Mouse (Mus musculus) retina, embryonic 14.5 days (tissue): Measurements from ENCODE around the gene Gatad2b.
"Not testable (repeated sequence)": the region's sequence is repeated elsewhere in the genome, so short reads cannot be mapped to it uniquely, and the experiment has no call there.

ENCODE experiments used
- DNase-seq: peaks from one replicate; pipeline ENCODE4 v3.0.0-alpha.2; 2015; ENCODE audit warnings: low spot score

The Gatad2b gene

GRCm38 (mm10) chr3:90265932-90266741 is 26.8 kb upstream of the Gatad2b start:
- DNase-seq, result no peak

- no peak for DNase-seq
Observed at GRCm38 (mm10) chr3:90266901-90267775, 25.8 kb upstream of the Gatad2b start.

DNA sequence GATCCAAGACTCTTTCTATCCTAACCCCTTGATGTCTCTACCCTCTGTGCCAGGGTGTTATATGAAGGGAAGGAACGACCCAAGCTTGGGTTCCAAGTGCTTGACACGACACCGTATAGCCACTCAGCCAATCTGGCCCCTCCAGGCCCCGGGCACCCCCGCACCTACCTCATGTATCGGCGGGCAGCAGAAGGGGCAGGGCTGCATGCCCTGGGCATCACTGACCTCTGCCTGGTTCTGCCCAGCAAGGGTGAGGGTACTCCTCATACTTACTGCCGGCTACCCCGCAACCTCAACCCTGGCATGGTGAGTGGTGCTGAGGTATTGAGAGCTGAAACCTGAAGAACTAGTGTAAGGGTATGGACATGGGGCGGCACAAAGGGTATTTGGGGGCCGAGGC is 24.8 kb upstream of the Gatad2b start:
- no peak for DNase-seq

DNA sequence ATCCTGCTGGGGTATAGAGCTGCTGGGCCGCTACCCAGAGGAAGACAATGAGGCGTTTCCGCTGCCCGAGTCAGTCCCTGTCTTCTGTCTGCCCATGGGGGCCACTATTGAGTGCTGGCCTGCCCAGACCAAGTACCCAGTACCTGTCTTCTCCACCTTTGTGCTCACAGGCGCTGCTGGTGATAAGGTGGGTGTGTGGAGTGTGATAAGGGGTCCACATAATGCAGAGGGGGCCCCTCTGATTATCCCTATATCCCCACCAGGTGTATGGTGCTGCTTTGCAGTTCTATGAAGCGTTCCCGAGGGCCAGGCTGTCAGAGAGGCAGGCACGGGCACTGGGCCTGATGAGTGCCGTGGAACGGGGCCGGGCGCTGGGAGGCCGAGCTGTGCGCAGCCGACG is 24.0 kb upstream of the Gatad2b start:
- DNase-seq, result no peak

GRCm38 (mm10) chr3:90270784-90271183 is 22.2 kb upstream of the Gatad2b start:
- no peak for DNase-seq

- no peak for DNase-seq
Observed at GRCm38 (mm10) chr3:90272170-90272569, 20.8 kb upstream of the Gatad2b start.

DNA sequence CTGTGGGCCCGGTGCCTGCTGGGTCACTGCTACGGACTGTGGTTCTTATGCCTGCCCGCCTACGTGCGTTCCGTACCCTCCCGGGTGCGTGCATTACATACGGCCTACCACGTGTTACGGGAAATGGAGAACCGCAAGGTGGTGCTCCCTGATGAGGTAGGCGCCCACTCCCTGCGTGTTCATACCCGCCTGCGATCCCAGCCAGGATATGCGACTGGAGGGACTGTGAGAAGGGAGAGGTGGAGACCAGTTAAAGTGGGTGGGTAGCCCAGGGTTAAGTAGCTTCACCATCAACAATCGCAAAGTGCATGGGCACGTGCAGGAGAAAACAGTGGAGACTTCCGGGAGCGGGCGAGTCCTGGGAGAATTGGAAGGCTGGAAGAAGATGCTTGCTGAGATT is 19.1 kb upstream of the Gatad2b start:
- no peak for DNase-seq

DNA sequence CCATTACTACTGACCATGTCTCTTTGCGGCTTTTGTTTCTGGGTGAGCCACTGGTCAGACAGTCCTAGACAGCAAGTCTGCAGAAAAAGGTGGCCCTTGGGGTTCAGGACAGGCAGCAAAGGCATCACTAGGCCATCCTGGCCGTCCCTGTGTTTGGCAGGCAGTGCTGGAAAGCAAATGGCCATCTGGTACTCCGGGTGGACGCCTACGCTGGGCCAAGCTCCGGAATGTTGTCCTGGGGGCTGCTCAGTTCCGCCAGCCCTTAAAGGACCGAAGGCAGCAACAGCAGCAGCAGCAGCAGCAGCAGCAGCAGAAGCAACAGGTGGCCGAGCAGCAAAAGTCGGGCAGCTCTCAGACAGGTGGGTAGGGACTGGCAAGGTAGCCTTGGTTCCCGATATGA is 17.7 kb upstream of the Gatad2b start:
- no peak for DNase-seq

GRCm38 (mm10) chr3:90276858-90277257 is 16.1 kb upstream of the Gatad2b start:
- DNase-seq, result no peak

- DNase-seq, result no peak
Observed at GRCm38 (mm10) chr3:90277793-90278192, 15.2 kb upstream of the Gatad2b start.

DNA sequence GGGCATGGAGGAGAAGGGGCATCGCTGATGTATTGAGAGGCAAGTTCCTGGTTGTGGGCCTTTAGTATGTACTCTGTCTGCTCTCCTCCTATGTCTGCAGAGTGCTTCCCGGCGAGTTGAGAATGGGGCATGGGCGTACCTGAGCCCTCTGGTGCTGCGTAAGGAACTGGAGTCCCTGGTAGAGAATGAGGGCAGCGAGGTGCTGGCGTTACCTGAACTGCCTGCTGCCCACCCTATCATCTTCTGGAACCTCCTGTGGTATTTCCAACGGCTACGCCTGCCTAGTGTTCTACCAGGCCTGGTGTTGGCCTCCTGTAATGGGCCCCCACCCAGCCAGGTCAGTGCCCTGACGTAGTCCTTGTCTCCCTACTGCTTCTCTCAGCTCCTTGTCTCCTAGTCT is 14.8 kb upstream of the Gatad2b start:
- DNase-seq, result no peak

- no peak for DNase-seq
Observed at GRCm38 (mm10) chr3:90279216-90279615, 13.8 kb upstream of the Gatad2b start.

DNA sequence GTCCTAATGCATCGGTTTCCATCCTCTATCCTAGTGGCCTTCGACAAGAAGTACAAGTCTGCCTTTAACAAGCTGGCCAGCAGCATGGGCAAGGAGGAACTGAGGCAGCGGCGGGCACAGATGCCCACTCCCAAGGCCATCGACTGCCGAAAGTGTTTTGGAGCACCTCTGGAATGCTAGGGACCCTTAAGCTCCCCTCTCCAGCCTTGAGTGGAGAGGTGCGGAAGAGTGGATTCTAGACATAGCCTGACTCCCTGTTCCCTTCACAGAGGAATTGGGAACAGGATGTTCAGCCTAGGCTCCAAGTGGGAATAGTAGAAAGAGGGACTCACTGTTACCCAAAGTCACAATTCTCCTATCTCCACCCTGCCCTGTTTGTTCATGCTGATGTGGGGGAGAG is 13.2 kb upstream of the Gatad2b start:
- DNase-seq, result no peak

- DNase-seq, result no peak
Observed at GRCm38 (mm10) chr3:90280708-90281107, 12.3 kb upstream of the Gatad2b start.

- no peak for DNase-seq
Observed at GRCm38 (mm10) chr3:90284150-90284549, 8.8 kb upstream of the Gatad2b start.

GRCm38 (mm10) chr3:90289403-90289802 is 3.6 kb upstream of the Gatad2b start:
- DNase-seq, result not testable (repeated sequence)

GRCm38 (mm10) chr3:90290602-90291001 is 2.4 kb upstream of the Gatad2b start:
- DNase-seq, result no peak

GRCm38 (mm10) chr3:90291982-90292344 is 1.0 kb upstream of the Gatad2b start:
- no peak for DNase-seq

GRCm38 (mm10) chr3:90293352-90294063 is 530 bp downstream of the Gatad2b start:
- DNase-seq, result peak; percentile 79

DNA sequence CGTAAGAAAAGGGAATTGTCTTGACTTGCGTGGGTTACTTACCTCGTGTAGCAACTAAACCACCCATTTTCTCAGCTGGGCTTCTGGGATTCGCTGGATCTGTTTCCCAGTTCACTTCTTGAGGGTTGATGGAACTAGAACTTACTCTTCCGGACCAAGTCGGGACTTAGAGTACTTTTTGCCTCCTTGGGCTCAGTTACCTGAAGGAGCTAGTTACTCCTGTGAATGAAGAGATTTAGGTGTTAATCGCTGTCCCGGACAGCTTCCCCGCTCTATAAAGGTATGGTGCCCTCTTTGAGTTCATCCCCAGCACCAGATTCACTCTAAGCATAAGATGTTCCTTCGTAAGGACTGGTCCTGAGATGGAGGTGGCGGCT is 1.1 kb downstream of the Gatad2b start:
- peak; percentile 27 for DNase-seq

DNA sequence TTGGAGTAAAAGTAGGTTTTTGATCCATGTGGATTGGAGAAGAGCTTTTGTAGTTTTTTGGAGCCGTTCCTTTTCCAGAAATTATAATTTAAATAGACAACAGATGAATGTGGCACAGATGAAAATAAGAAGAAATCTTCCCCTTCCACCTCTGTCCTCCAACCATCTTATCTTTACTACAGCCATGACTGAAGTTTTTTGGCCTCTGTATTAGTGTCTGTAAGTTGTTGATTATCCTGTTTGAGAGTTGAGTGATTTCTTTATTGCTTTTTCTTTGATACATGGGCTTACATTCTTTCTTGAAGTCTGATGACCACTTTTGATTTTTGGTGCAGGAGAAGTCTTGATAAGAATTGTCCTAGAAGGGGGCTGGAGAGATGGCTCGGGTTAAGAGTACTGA is 1.7 kb downstream of the Gatad2b start:
- DNase-seq, result no peak

- DNase-seq, result no peak
Observed at GRCm38 (mm10) chr3:90305801-90306200, 12.8 kb downstream of the Gatad2b start.

DNA sequence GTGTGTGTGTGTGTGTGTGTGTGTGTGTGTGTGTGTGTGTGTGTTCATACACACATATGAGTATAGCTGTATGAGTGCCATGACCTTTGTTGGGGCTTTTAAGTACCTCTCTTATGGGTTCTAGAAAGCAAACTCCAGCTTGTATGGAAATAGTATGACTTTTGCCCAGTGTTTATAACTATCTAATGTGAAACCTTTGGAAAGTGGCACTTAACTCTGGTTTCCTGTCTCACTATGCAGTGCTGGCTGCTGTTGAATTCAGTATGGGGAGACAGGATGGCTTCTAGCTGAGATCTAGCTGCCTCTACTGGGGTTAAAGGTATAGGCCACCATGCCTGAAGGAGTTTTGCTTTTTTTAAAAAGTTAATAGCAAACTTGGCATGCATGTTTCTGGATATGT is 16.6 kb downstream of the Gatad2b start:
- DNase-seq, result no peak
